Mouse (Mus musculus) intestine, embryonic 16.5 days (tissue): ENCODE measurements around the gene Hist1h2br. TPM values are rescaled to one million over a fixed set of nuclear protein-coding genes. Genes with fewer than 3 reads are reported as not detected.
A peak's percentile ranks its signal among the peaks of the same experiment; 100 is the strongest.
"Not testable (repeated sequence)": the region's sequence is repeated elsewhere in the genome, so short reads cannot be mapped to it uniquely, and the experiment has no call there.

Experiments used
- ATAC-seq: fragments of 200-750 bp; cut with Nextera tagmentation; 2 replicates; pipeline ENCODE4 v1.8.0; 2017; ENCODE audit warnings: moderate TSS enrichment, moderate library complexity
- H3K27ac ChIP-seq: fragments of 300-500 bp; sonication (generic); 2 replicates; pipeline ENCODE4 v1.5.1; 2014; ENCODE audit warnings: mild to moderate bottlenecking, low read length
- H3K27me3 ChIP-seq: fragments of 300-500 bp; sonication (generic); replicated peaks from 2 replicates; pipeline ENCODE4 v1.6.1; 2014; ENCODE audit warnings: low read length, control low read depth, mixed read lengths; ENCODE audit not compliant: control insufficient read depth, insufficient read depth
- H3K36me3 ChIP-seq: fragments of 300-500 bp; sonication (generic); 2 replicates; pipeline ENCODE4 v1.6.1; 2014; ENCODE audit warnings: low read length, control low read depth; ENCODE audit not compliant: control insufficient read depth, insufficient read depth
- H3K4me1 ChIP-seq: fragments of 300-500 bp; sonication (generic); 2 replicates; pipeline ENCODE4 v1.6.1; 2014; ENCODE audit warnings: low read length, control low read depth, mixed read lengths; ENCODE audit not compliant: control insufficient read depth, insufficient read depth
- H3K4me2 ChIP-seq: fragments of 300-500 bp; sonication (generic); 2 replicates; pipeline ENCODE4 v1.6.1; 2014; ENCODE audit warnings: low read depth, low read length, control low read depth
- H3K4me3 ChIP-seq: fragments of 300-500 bp; sonication (generic); 2 replicates; pipeline ENCODE4 v1.5.1; 2014; ENCODE audit warnings: mild to moderate bottlenecking, low read length
- H3K9ac ChIP-seq: fragments of 300-500 bp; sonication (generic); 2 replicates; pipeline ENCODE4 v1.6.1; 2014; ENCODE audit warnings: low read depth, low read length
- H3K9me3 ChIP-seq: fragments of 300-500 bp; sonication (generic); 2 replicates; pipeline ENCODE4 v1.6.1; 2016; ENCODE audit warnings: low read length, control low read depth; ENCODE audit not compliant: control insufficient read depth
- WGBS: fragments of 180-500 bp; shearing (Covaris S2); extraction: QIAGEN DNeasy Blood & Tissue Kit; methylation state at CpG from one replicate; pipeline ENCODE4 v1.1.7; 2014; 5-methylcytosine and 5-hydroxymethylcytosine counted together
- polyA plus RNA-seq: library from polyadenylated mRNA; unstranded; fragments of >200 nt; fragmentation: Nextera tagmentation; extraction: Ambion mirVana; gene quantifications from 2 replicates; pipeline ENCODE4 v1.2.1, GENCODE M21; 2015

Hist1h2br gene
- polyA plus RNA-seq: 15.5 and 19.5 TPM in 2 replicates

DNA sequence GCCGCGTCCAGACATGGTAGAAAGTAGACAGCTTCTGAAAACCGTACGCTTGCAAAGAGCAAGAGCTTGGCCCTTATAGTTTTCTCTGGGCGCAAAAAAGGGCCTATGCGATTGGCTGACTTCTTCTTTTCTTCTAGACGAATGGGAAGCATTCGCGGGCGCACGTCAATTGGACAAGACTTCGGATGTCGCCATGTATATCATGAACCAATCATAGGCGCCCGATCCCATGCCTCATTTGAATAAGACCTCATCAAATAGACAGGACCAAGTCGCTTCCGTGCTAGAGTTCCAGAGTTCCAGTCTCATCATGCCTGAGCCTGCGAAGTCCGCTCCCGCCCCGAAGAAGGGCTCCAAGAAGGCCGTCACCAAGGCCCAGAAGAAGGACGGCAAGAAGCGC, at the start of gene Hist1h2br, which contains the start of gene Hist1h2ap:
Gene Hist1h2br, plus strand, starts transcription at position 283 of the 400 bp plus-strand sequence.
Gene Hist1h2ap, minus strand, starts transcription at position 47 of the 400 bp plus-strand sequence.
- WGBS: no CpG with 5 or more reads among the region's 24 CpGs
- H3K9ac ChIP-seq, H3K27ac ChIP-seq, H3K4me1 ChIP-seq, H3K4me3 ChIP-seq, H3K36me3 ChIP-seq, H3K4me2 ChIP-seq, H3K9me3 ChIP-seq, H3K27me3 ChIP-seq: not testable (repeated sequence)
- peak; percentile 92 for ATAC-seq

DNA sequence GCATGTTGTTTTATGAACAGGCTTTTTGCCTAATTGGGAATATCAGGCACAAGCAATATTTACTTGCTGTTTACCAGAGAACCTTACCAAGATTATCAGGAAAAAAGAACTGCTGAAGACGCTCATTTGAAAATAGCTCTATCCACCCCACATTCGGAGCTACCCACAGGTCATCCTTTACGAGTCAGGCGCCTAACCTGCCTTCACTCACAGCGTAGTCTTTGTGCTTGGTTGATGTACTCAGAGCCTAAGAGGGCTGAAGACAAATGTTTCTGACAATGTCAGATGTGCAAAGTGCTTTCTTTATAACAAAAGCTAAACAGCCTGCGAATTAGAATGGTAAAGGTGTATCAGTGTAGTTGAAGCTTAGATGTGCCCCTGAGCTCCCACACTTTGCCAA, 49.2 kb upstream of the Hist1h2br start:
- no peak for ATAC-seq

GRCm38 (mm10) chr13:21786189-21786898, 47.2 kb upstream of the Hist1h2br start:
- 5% methylated on average over 8 of the region's 8 CpGs for WGBS
- Histone ChIP-seq H3K4me3 (peak overlapping the region; percentile 36), H3K9ac (peak overlapping the region; percentile 58; the same call in 1 of the 2 replicates), H3K4me1 (peaks cover 23% of the 10 kb centered on the region), H3K36me3 (no peaks in the 10 kb centered on the region), H3K4me2 (peak overlapping the region; percentile 50), H3K27ac (peak overlapping the region; percentile 68), H3K27me3 (no peaks in the 10 kb centered on the region), H3K9me3 (no peaks in the 10 kb centered on the region)
- no peak for ATAC-seq

More for the DNA sequence above, 49.2 kb upstream of the Hist1h2br start:
- no peaks in the 10 kb centered on the region for H3K36me3 ChIP-seq
- no peaks in the 10 kb centered on the region for H3K27me3 ChIP-seq
- H3K4me1 ChIP-seq: peaks cover 20% of the 10 kb centered on the region
- H3K4me3 ChIP-seq: no peak overlapping the region
- peak overlapping the region; percentile 41; the same call in 1 of the 2 replicates for H3K9ac ChIP-seq
- peak overlapping the region; percentile 83 for H3K27ac ChIP-seq
- H3K4me2 ChIP-seq: peak overlapping the region; percentile 58
- no peaks in the 10 kb centered on the region for H3K9me3 ChIP-seq
- 27% methylated on average over 6 of the region's 6 CpGs for WGBS

DNA sequence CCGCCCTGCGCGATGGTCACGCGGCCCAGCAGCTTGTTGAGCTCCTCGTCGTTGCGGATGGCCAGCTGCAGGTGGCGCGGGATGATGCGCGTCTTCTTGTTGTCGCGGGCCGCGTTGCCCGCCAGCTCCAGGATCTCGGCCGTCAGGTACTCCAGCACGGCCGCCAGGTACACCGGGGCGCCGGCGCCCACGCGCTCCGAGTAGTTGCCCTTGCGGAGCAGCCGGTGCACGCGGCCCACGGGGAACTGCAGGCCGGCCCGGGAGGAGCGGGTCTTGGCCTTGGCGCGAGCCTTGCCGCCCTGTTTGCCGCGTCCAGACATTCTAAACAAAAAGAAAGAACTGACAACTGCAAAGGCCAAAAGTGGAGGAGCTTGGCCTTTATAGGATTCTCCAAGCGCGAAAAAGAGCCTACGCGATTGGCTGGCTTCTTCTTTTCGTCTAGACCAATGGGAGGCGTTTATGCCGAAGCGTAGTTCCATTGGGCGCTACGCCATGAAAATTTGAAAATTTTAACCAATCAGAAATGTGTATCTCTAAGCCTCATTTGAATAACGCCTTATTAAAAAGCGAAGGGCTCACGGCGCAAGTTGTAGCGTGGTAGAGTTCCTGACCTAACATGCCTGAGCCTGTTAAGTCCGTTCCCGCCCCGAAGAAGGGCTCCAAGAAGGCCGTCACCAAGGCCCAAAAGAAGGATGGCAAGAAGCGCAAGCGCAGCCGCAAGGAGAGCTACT, 46.5 kb upstream of the Hist1h2br start, which contains the start of the genes Hist1h2an and Hist1h2bp:
Gene Hist1h2an, minus strand, starts transcription at position 320 of the 731 bp plus-strand sequence.
Gene Hist1h2bp, plus strand, starts transcription at position 563 of the 731 bp plus-strand sequence.
- Histone ChIP-seq H3K4me3 (peak within 1 kb of the TSS; percentile 36), H3K4me1 (peaks cover 23% of the 10 kb centered on the region), H3K27ac (peak within 1 kb of the TSS; percentile 73), H3K4me2 (peak within 1 kb of the TSS; percentile 50), H3K9ac (peak within 1 kb of the TSS; percentile 58; the same call in 1 of the 2 replicates)
- WGBS: 0% methylated on average over 34 of the region's 63 CpGs
- peak; percentile 92 for ATAC-seq
- H3K9me3 ChIP-seq, H3K36me3 ChIP-seq, H3K27me3 ChIP-seq: not testable (repeated sequence)

GRCm38 (mm10) chr13:21787760-21788593, 45.6 kb upstream of the Hist1h2br start:
- WGBS: 28% methylated on average over 13 of the region's 21 CpGs
- H3K9ac ChIP-seq: peak overlapping the region; percentile 57; the same call in 1 of the 2 replicates
- peak overlapping the region; percentile 33 for H3K27ac ChIP-seq
- peak overlapping the region; percentile 16; the same call in 1 of the 2 replicates for H3K4me3 ChIP-seq
- no peaks in the 10 kb centered on the region for H3K27me3 ChIP-seq
- no peak; the same call in 1 of the 2 replicates for ATAC-seq
- no peaks in the 10 kb centered on the region for H3K36me3 ChIP-seq
- H3K9me3 ChIP-seq: no peaks in the 10 kb centered on the region
- peaks cover 20% of the 10 kb centered on the region for H3K4me1 ChIP-seq
- peak overlapping the region; percentile 43 for H3K4me2 ChIP-seq

DNA sequence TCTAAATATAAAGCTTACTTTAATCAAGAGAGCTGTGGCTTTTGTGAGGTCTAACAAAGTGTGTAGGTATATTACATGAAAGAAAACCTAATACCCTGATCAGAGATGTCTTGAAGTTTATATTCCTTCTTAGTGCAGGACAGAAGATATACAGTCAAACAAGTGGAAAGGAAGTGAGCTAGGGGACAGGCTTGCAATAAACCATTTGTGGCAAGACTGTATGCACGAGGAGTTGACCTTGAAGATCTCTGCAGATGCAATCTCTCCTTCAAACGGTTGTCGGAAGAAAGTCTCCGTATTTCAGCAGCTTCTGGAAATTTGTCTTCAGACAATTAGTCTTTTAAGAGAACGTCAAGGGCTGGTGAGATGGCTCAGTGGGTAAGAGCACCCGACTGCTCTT, 43.6 kb upstream of the Hist1h2br start:
- Histone ChIP-seq H3K36me3 (no peaks in the 10 kb centered on the region), H3K4me2 (no peak overlapping the region), H3K9ac (no peak overlapping the region), H3K27ac (no peak overlapping the region), H3K4me1 (peaks cover 12% of the 10 kb centered on the region), H3K4me3 (no peak overlapping the region), H3K27me3 (no peaks in the 10 kb centered on the region), H3K9me3 (no peaks in the 10 kb centered on the region)
- 47% methylated on average over 6 of the region's 6 CpGs for WGBS
- no peak for ATAC-seq

- Histone ChIP-seq H3K36me3 (no peaks in the 10 kb centered on the region), H3K27ac (peak overlapping the region; percentile 56), H3K4me3 (peak overlapping the region; percentile 36), H3K4me2 (peak overlapping the region; percentile 62), H3K9ac (peak overlapping the region; percentile 68), H3K27me3 (no peaks in the 10 kb centered on the region), H3K4me1 (peaks cover 11% of the 10 kb centered on the region), H3K9me3 (no peaks in the 10 kb centered on the region)
- 0 out of 2 replicates have a peak, but pooled peaks have one; percentile 4 for ATAC-seq
- 8% methylated on average over 17 of the region's 18 CpGs for WGBS
Measured at GRCm38 (mm10) chr13:21790601-21791283, 42.8 kb upstream of the Hist1h2br start.

- H3K27ac ChIP-seq: no peak overlapping the region
- no peaks in the 10 kb centered on the region for H3K36me3 ChIP-seq
- H3K4me1 ChIP-seq: peaks cover under 1% of the 10 kb centered on the region; the same call in 1 of the 2 replicates
- no peak overlapping the region for H3K4me3 ChIP-seq
- ATAC-seq: no peak
- H3K9me3 ChIP-seq: no peaks in the 10 kb centered on the region
- no peak overlapping the region for H3K9ac ChIP-seq
- 92% methylated on average over 7 of the region's 7 CpGs for WGBS
- no peak overlapping the region for H3K4me2 ChIP-seq
- no peaks in the 10 kb centered on the region for H3K27me3 ChIP-seq
Measured at GRCm38 (mm10) chr13:21795584-21795983, 38.0 kb upstream of the Hist1h2br start.
